25 mouse cellular contexts compared by ENCODE assay signal in genomic region chr11:97336751-97337345, GRCm38 (mm10). TPM values are rescaled to one million over a fixed set of nuclear protein-coding genes. Genes with fewer than 3 reads are reported as not detected.
A peak's percentile ranks its signal among the peaks of the same experiment; 100 is the strongest.
DNase-seq lines count a peak whose midpoint lies in the region; ATAC-seq and TF ChIP-seq lines count a peak whose summit lies in the region.
"Had no signal": no experiment of that assay in that cellular context is flagged by ENCODE, and none has a peak within 500 bp of the region (broad histone marks: within the 10 kb centered on the region; RNA-seq: fewer than 3 reads in every experiment).

No protein-coding gene starts in this region.

- peak; percentile 21 for DNase-seq in midbrain, embryonic 11.5 days (ENCODE audit: low spot score, missing footprints)
- no peak for DNase-seq in midbrain, embryonic 10.5 days (ENCODE audit: low spot score)
- DNase-seq in ES-E14 (ENCODE audit: low read depth, low spot score): no peak
- no peak for DNase-seq in embryonic facial prominence, embryonic 10.5 days (ENCODE audit: low spot score)
- DNase-seq in left cerebral cortex, adult 2 months (ENCODE audit: extremely low spot score in 1 of 2, low spot score in 2 of 2): no peak
- DNase-seq in thymus, postnatal 36 days: no peak
- DNase-seq in layer of hippocampus, postnatal 14 days (ENCODE audit: low spot score in 2 of 2): no peak
- DNase-seq: adrenal gland, postnatal 10 days; adrenal gland, postnatal 36 days; B cell, adult 2 months; cerebellum, adult 11 months; cerebellum, adult 2 months; cerebellum, adult 9-11 months; cerebellum, postnatal 25 days; gastrocnemius, adult 2 months; gastrocnemius, postnatal 14 days had no signal

- no peak overlapping the region for H3K9ac ChIP-seq in midbrain, embryonic 11.5 days (ENCODE audit: low read length)
- H3K9ac ChIP-seq in ES-E14 (ENCODE audit: insufficient read depth, low read depth, low read length, poor library complexity, severe bottlenecking): peak overlapping the region; percentile 2; the same call in 1 of the 2 replicates
- H3K9ac ChIP-seq: hindbrain, embryonic 12.5 days; hindbrain, embryonic 15.5 days had no signal

- in situ Hi-C loops in ES-E14 (cut with MboI; ENCODE audit: low sequenced_read_pairs in 2 of 2, unreplicated experiment in 2 of 2): no loop called here

- no peaks in the 10 kb centered on the region for H3K4me1 ChIP-seq in midbrain, embryonic 11.5 days (ENCODE audit: control insufficient read depth, insufficient read depth, low read length)
- H3K4me1 ChIP-seq in midbrain, embryonic 10.5 days: peaks cover 37% of the 10 kb centered on the region
- H3K4me1 ChIP-seq in ES-E14 (ENCODE audit: control insufficient read depth in 2 of 2, insufficient read depth in 2 of 2, low read length in 2 of 2, poor library complexity in 1 of 2): peaks cover 12 to 40% of the 10 kb centered on the region in 2 experiments
- H3K4me1 ChIP-seq in embryonic facial prominence, embryonic 10.5 days: peaks cover 57% of the 10 kb centered on the region

- 75% methylated on average over 14 of the region's 14 CpGs for WGBS in midbrain, embryonic 11.5 days
- 69% methylated on average over 14 of the region's 14 CpGs for WGBS in midbrain, embryonic 10.5 days
- WGBS in embryonic facial prominence, embryonic 10.5 days: 72% methylated on average over 14 of the region's 14 CpGs

- no peak overlapping the region for H3K27ac ChIP-seq in midbrain, embryonic 11.5 days (ENCODE audit: low read depth, low read length)
- H3K27ac ChIP-seq in midbrain, embryonic 10.5 days (replicated peaks): no peak overlapping the region
- no peak overlapping the region for H3K27ac ChIP-seq in ES-E14 (ENCODE audit: insufficient read depth, low read depth, low read length, poor library complexity, severe bottlenecking)
- H3K27ac ChIP-seq in embryonic facial prominence, embryonic 10.5 days (replicated peaks): 0 out of 2 replicates have a peak overlapping the region, but pooled peaks have one; percentile 11
- H3K27ac ChIP-seq in left cerebral cortex, adult 2 months: no peak overlapping the region
- H3K27ac ChIP-seq: forebrain, embryonic 10.5 days; forebrain, embryonic 13.5 days; gastrocnemius, adult 2 months; hindbrain, embryonic 12.5 days; hindbrain, embryonic 15.5 days had no signal

- no peak overlapping the region for H3K4me2 ChIP-seq in midbrain, embryonic 11.5 days
- H3K4me2 ChIP-seq: forebrain, embryonic 13.5 days; heart, embryonic 11.5 days; hindbrain, embryonic 12.5 days; hindbrain, embryonic 15.5 days had no signal

- H3K36me3 ChIP-seq in midbrain, embryonic 11.5 days (ENCODE audit: control insufficient read depth, insufficient read depth, low read length): no peaks in the 10 kb centered on the region
- H3K36me3 ChIP-seq in midbrain, embryonic 10.5 days: 0 out of 2 replicates have a peak, but pooled peaks cover under 1% of the 10 kb centered on the region
- H3K36me3 ChIP-seq in ES-E14 (ENCODE audit: control insufficient read depth, insufficient read depth, low read length, poor library complexity, severe bottlenecking): no peaks in the 10 kb centered on the region
- peaks cover 3% of the 10 kb centered on the region; the same call in 1 of the 2 replicates for H3K36me3 ChIP-seq in embryonic facial prominence, embryonic 10.5 days (replicated peaks)
- H3K36me3 ChIP-seq: hindbrain, embryonic 15.5 days had no signal

- H3K27me3 ChIP-seq in midbrain, embryonic 11.5 days (ENCODE audit: control insufficient read depth, insufficient read depth, low read length): no peaks in the 10 kb centered on the region
- H3K27me3 ChIP-seq in midbrain, embryonic 10.5 days (ENCODE audit: low read depth, poor library complexity, severe bottlenecking): peaks cover 31% of the 10 kb centered on the region
- peaks cover 42% of the 10 kb centered on the region for H3K27me3 ChIP-seq in embryonic facial prominence, embryonic 10.5 days (replicated peaks; ENCODE audit: low read depth, poor library complexity, severe bottlenecking)
- H3K27me3 ChIP-seq: CH12.LX; forebrain, embryonic 13.5 days; hindbrain, embryonic 15.5 days had no signal

- ATAC-seq in midbrain, embryonic 11.5 days (ENCODE audit: low FRiP score): no peak
- ATAC-seq: forebrain, embryonic 13.5 days; forebrain, embryonic 16.5 days had no signal

- no peak overlapping the region for H3K4me3 ChIP-seq in midbrain, embryonic 11.5 days (ENCODE audit: low read depth, low read length)
- H3K4me3 ChIP-seq in midbrain, embryonic 10.5 days: no peak overlapping the region
- H3K4me3 ChIP-seq in ES-E14 (ENCODE audit: insufficient read depth in 1 of 2, low read depth in 1 of 2, low read length in 2 of 2, poor library complexity in 1 of 2, severe bottlenecking in 1 of 2): peak overlapping the region; percentile 26 to 28; a peak in 2 of 4 replicates
- no peak overlapping the region for H3K4me3 ChIP-seq in embryonic facial prominence, embryonic 10.5 days
- H3K4me3 ChIP-seq in left cerebral cortex, adult 2 months: no peak overlapping the region
- H3K4me3 ChIP-seq: forebrain, embryonic 10.5 days; forebrain, embryonic 13.5 days; gastrocnemius, adult 2 months; hindbrain, embryonic 12.5 days; hindbrain, embryonic 15.5 days had no signal

- intact Hi-C loops in left cerebral cortex, adult 2 months (cut with DNase I): no loop called here

- TF ChIP-seq CTCF in left cerebral cortex, adult 2 months (IDR thresholded peaks at IDR 0.05): no peak

- H3K9me3 ChIP-seq in midbrain, embryonic 11.5 days (ENCODE audit: control insufficient read depth, low read length): no peaks in the 10 kb centered on the region
- H3K9me3 ChIP-seq in midbrain, embryonic 10.5 days (replicated peaks): no peaks in the 10 kb centered on the region
- H3K9me3 ChIP-seq in ES-E14 (ENCODE audit: control insufficient read depth, insufficient read depth, low read depth, low read length): no peaks in the 10 kb centered on the region
- no peaks in the 10 kb centered on the region for H3K9me3 ChIP-seq in embryonic facial prominence, embryonic 10.5 days
- H3K9me3 ChIP-seq: forebrain, embryonic 10.5 days; forebrain, embryonic 13.5 days; hindbrain, embryonic 12.5 days; hindbrain, embryonic 15.5 days had no signal

TF ChIP-seq in ES-E14, 5 proteins besides CTCF, POLR2A, EP300 and RAD21:
- TF ChIP-seq ZNF384 (IDR thresholded peaks at IDR 0.05; ENCODE audit: low read depth, low read length): no peak
- no peak for TF ChIP-seq ZC3H11A (IDR thresholded peaks at IDR 0.05; ENCODE audit: borderline replicate concordance, low read depth, low read length)
- TF ChIP-seq CHD2 (IDR thresholded peaks at IDR 0.05; ENCODE audit: low read depth, low read length): no peak
- TF ChIP-seq MAFK (IDR thresholded peaks at IDR 0.05; ENCODE audit: insufficient read depth, low read depth, low read length): no peak
- TF ChIP-seq HCFC1 (IDR thresholded peaks at IDR 0.05; ENCODE audit: borderline replicate concordance, insufficient read depth, low read length): no peak

RNA-seq across cellular contexts. Expression of gene Gpr179, which starts 15.0 kb away (rescaled TPM):
- polyA plus RNA-seq in midbrain, embryonic 11.5 days (2014; fragmentation: Nextera tagmentation; extraction: Ambion mirVana): 0.03 TPM in 1 of 2 replicates, not detected in the other
- 0.05 and 0.09 TPM in 2 replicates for polyA plus RNA-seq in midbrain, embryonic 10.5 days (2016; fragmentation: Nextera tagmentation; extraction: Ambion mirVana)
- total RNA-seq in ES-E14 (2012; rRNA removed): 0.31 and 0.53 TPM in 2 replicates
- 0.05 and 0.07 TPM in 2 replicates for polyA plus RNA-seq in embryonic facial prominence, embryonic 10.5 days (2016; fragmentation: Nextera tagmentation; extraction: Ambion mirVana)
- under 1 TPM; 0.18 to 0.37 TPM for total RNA-seq in left cerebral cortex, adult 2 months (2021)
- under 1 TPM; 0.21 to 0.24 TPM for total RNA-seq in layer of hippocampus, postnatal 14 days (2021)
- total RNA-seq: common myeloid progenitor, adult 5-6 weeks had no signal
- polyA plus RNA-seq: heart, postnatal 0 days had no signal

RNA-seq across cellular contexts. Expression of gene Mrpl45, which starts 21.3 kb away (rescaled TPM):
- polyA plus RNA-seq in midbrain, embryonic 11.5 days (2014; fragmentation: Nextera tagmentation; extraction: Ambion mirVana): 56.6 and 58.9 TPM in 2 replicates
- polyA plus RNA-seq in midbrain, embryonic 10.5 days (2016; fragmentation: Nextera tagmentation; extraction: Ambion mirVana): 61.7 and 69.5 TPM in 2 replicates
- total RNA-seq in ES-E14 (2012; rRNA removed): 53.8 and 76.8 TPM in 2 replicates
- 65.7 and 67.0 TPM in 2 replicates for polyA plus RNA-seq in embryonic facial prominence, embryonic 10.5 days (2016; fragmentation: Nextera tagmentation; extraction: Ambion mirVana)
- total RNA-seq in left cerebral cortex, adult 2 months (2021): 10 to 100 TPM; 26.4 to 28.2 TPM
- total RNA-seq in layer of hippocampus, postnatal 14 days (2021): 10 to 100 TPM; 20.4 to 22.7 TPM

RNA-seq across cellular contexts. Expression of gene Socs7, which starts 25.5 kb away (rescaled TPM):
- polyA plus RNA-seq in midbrain, embryonic 11.5 days (2014; fragmentation: Nextera tagmentation; extraction: Ambion mirVana): 3.4 and 3.7 TPM in 2 replicates
- polyA plus RNA-seq in midbrain, embryonic 10.5 days (2016; fragmentation: Nextera tagmentation; extraction: Ambion mirVana): 3.6 and 4.6 TPM in 2 replicates
- 14.3 and 14.5 TPM in 2 replicates for total RNA-seq in ES-E14 (2012; rRNA removed)
- 3.3 TPM in 2 replicates for polyA plus RNA-seq in embryonic facial prominence, embryonic 10.5 days (2016; fragmentation: Nextera tagmentation; extraction: Ambion mirVana)
- total RNA-seq in left cerebral cortex, adult 2 months (2021): 10 to 100 TPM; 87.2 to 91.9 TPM
- total RNA-seq in layer of hippocampus, postnatal 14 days (2021): 10 to 100 TPM; 75.2 to 77.8 TPM

RNA-seq across cellular contexts. Expression of gene Npepps, which starts 56.4 kb away (rescaled TPM):
- 92.6 and 101 TPM in 2 replicates for polyA plus RNA-seq in midbrain, embryonic 11.5 days (2014; fragmentation: Nextera tagmentation; extraction: Ambion mirVana)
- 108 and 114 TPM in 2 replicates for polyA plus RNA-seq in midbrain, embryonic 10.5 days (2016; fragmentation: Nextera tagmentation; extraction: Ambion mirVana)
- 86.1 and 107 TPM in 2 replicates for total RNA-seq in ES-E14 (2012; rRNA removed)
- polyA plus RNA-seq in embryonic facial prominence, embryonic 10.5 days (2016; fragmentation: Nextera tagmentation; extraction: Ambion mirVana): 85.5 and 88.1 TPM in 2 replicates
- total RNA-seq in left cerebral cortex, adult 2 months (2021): 100 to 1,000 TPM; 142 to 143 TPM
- total RNA-seq in layer of hippocampus, postnatal 14 days (2021): 100 to 1,000 TPM; 138 TPM

Comparison
In these comparisons a context has a peak if more than half of its experiments do, and no peak if none do; other contexts are left out.
1. H3K4me3 ChIP-seq: peak in ES-E14 (2 of 2); none in midbrain, embryonic 11.5 days (single experiment), midbrain, embryonic 10.5 days (single experiment), embryonic facial prominence, embryonic 10.5 days (single experiment) and left cerebral cortex, adult 2 months (single experiment).